Mouse (Mus musculus) left cerebral cortex, adult 2 months (tissue): ENCODE measurements around the gene Wdr70. TPM values are rescaled to one million over a fixed set of nuclear protein-coding genes. Genes with fewer than 3 reads are reported as not detected.

Source experiments
- DNase-seq, 2 experiments: peaks; one replicate each; pipeline ENCODE4 v3.0.0; 2021 to 2022; ENCODE audit warnings: low spot score in 2 of 2, mixed read lengths in 1 of 2; ENCODE audit errors: extremely low spot score in 1 of 2
- H3K27ac ChIP-seq: fragments of 200-600 bp; 2 replicates; pipeline ENCODE4 v1.8.1; 2022
- H3K4me3 ChIP-seq: fragments of 200-600 bp; 2 replicates; pipeline ENCODE4 v1.8.1; 2022
- CTCF ChIP-seq: fragments of 200-600 bp; IDR thresholded peaks from 2 replicates; pipeline ENCODE4 v1.8.1; 2022; ENCODE audit warnings: antibody characterized with exemption, mild to moderate bottlenecking, moderate library complexity
- intact Hi-C: fragments of 180-260 bp; cut with DNase I; formaldehyde crosslinking; loops from one replicate; pipeline ENCODE4 v1.15.1; 2025
- microRNA-seq, 2 experiments: library from miRNA; unstranded; fragments of <30 nt; microRNA quantifications; one replicate each; pipeline ENCODE4 v1.2.0; 2021
- total RNA-seq, 2 experiments: library from RNA; stranded (reverse); gene quantifications; 2 replicates each; pipeline ENCODE4 v1.2.3; 2021

The Wdr70 gene
- total RNA-seq, 2 experiments from 2014 or later: 33.0 to 33.2 TPM

GRCm38 (mm10) chr15:7838060-7838920, 260.7 kb downstream of the Wdr70 start:
- no peak for TF ChIP-seq CTCF
- intact Hi-C loops: no loop called here

GRCm38 (mm10) chr15:7835404-7835803, 263.6 kb downstream of the Wdr70 start:
- H3K4me3 ChIP-seq: no peak overlapping the region
- no peak for TF ChIP-seq CTCF
- DNase-seq: no peak
- no peak overlapping the region for H3K27ac ChIP-seq
- intact Hi-C loops: no loop called here

More at GRCm38 (mm10) chr15:7838060-7838920, 260.7 kb downstream of the Wdr70 start:
- no peak for DNase-seq
- Histone ChIP-seq H3K4me3 (no peak overlapping the region), H3K27ac (no peak overlapping the region)

GRCm38 (mm10) chr15:7825530-7825929, 273.5 kb downstream of the Wdr70 start:
- TF ChIP-seq CTCF: no peak
- no peak for DNase-seq
- intact Hi-C loops: no loop called here
- Histone ChIP-seq H3K4me3 (no peak overlapping the region), H3K27ac (no peak overlapping the region)

- Histone ChIP-seq H3K27ac (no peak overlapping the region), H3K4me3 (no peak overlapping the region)
- TF ChIP-seq CTCF: no peak
- intact Hi-C loops: no loop called here
- DNase-seq: no peak
Measured at GRCm38 (mm10) chr15:7823886-7824285, 275.1 kb downstream of the Wdr70 start.

Small RNA genes within 50 kb of the gene (microRNA-seq; reads per million reads assigned to microRNA genes)
- gene Gm27529: 0 reads per million in 2 experiments

Other genes starting within 250 kb of the Wdr70 start
- 10 to 100 TPM; 19.6 to 20.0 TPM for gene Nup155, start 10.1 kb upstream of the Wdr70 start, total RNA-seq
- 10 to 100 TPM; 33.4 to 37.0 TPM for gene Cplane1, start 69.9 kb upstream of the Wdr70 start, total RNA-seq